Mouse (Mus musculus) testis, adult 2 months (tissue): ENCODE measurements around the gene Gm5142. TPM values are rescaled to one million over a fixed set of nuclear protein-coding genes. Genes with fewer than 3 reads are reported as not detected.
A peak's percentile ranks its signal among the peaks of the same experiment; 100 is the strongest.

Source experiments
- H3K27ac ChIP-seq: fragments of 200-500 bp; 2 replicates; pipeline ENCODE4 v1.5.1; 2012; ENCODE audit warnings: low read depth, low read length; ENCODE audit not compliant: control insufficient read depth, insufficient read depth
- H3K27me3 ChIP-seq: fragments of 200-500 bp; 2 replicates; pipeline ENCODE4 v1.6.1; 2012; ENCODE audit warnings: mild to moderate bottlenecking, low read length, moderate library complexity; ENCODE audit not compliant: control insufficient read depth, insufficient read depth
- H3K36me3 ChIP-seq: fragments of 200-500 bp; 2 replicates; pipeline ENCODE4 v1.6.1; 2012; ENCODE audit warnings: mild to moderate bottlenecking, low read length; ENCODE audit not compliant: control insufficient read depth, insufficient read depth
- H3K4me1 ChIP-seq: fragments of 200-500 bp; 2 replicates; pipeline ENCODE4 v1.6.1; 2012; ENCODE audit warnings: low read length; ENCODE audit not compliant: control insufficient read depth, insufficient read depth
- H3K4me3 ChIP-seq: fragments of 200-500 bp; 2 replicates; pipeline ENCODE4 v1.5.1; 2012; ENCODE audit warnings: low read depth, mild to moderate bottlenecking, low read length, moderate library complexity, mixed read lengths; ENCODE audit not compliant: control insufficient read depth
- CTCF ChIP-seq: fragments of 200-500 bp; IDR thresholded peaks from 2 replicates; pipeline ENCODE4 v1.5.1; 2012; ENCODE audit warnings: low read depth, mild to moderate bottlenecking, inconsistent platforms, low read length, moderate library complexity; ENCODE audit not compliant: control insufficient read depth, insufficient read depth, insufficient replicate concordance
- POLR2A ChIP-seq: fragments of 200-500 bp; IDR thresholded peaks from 2 replicates; pipeline ENCODE4 v1.6.1; 2012; ENCODE audit warnings: low read depth, mild to moderate bottlenecking, inconsistent platforms, low read length, moderate library complexity; ENCODE audit not compliant: control insufficient read depth
- polyA plus RNA-seq: library from polyadenylated mRNA; depleted of rRNA; stranded (reverse); fragments of >200 nt; gene quantifications from 2 replicates; pipeline ENCODE4 v1.2.3, GENCODE M21; 2012; rRNA removed

Gene Gm5142
- polyA plus RNA-seq, 1 experiment = 779 TPM

GRCm38 (mm10) chr14:59142793-59143192 is 35.8 kb downstream of the Gm5142 start, which contains the start of gene 1700129C05Rik:
Gene 1700129C05Rik (minus strand): TSS chr14:59142893.
- H3K36me3 ChIP-seq = peaks cover 3% of the 10 kb centered on the region
- H3K27me3 ChIP-seq = no peaks in the 10 kb centered on the region
- H3K4me1 ChIP-seq = no peaks in the 10 kb centered on the region
- peak within 1 kb of the TSS; percentile 93 for H3K27ac ChIP-seq
- TF ChIP-seq CTCF = no peak
- TF ChIP-seq POLR2A = peak; percentile 82; the same call in 1 of the 2 replicates
- H3K4me3 ChIP-seq = peak within 1 kb of the TSS; percentile 94

- Histone ChIP-seq H3K4me3 (no peak overlapping the region), H3K27me3 (no peaks in the 10 kb centered on the region), H3K4me1 (no peaks in the 10 kb centered on the region), H3K27ac (no peak overlapping the region), H3K36me3 (no peaks in the 10 kb centered on the region)
- TF ChIP-seq CTCF (no peak), POLR2A (no peak)
Measured at GRCm38 (mm10) chr14:59114281-59114680, 64.3 kb downstream of the Gm5142 start.

Other genes starting within 250 kb of the Gm5142 start
- 463 and 718 TPM in 2 replicates for gene 1700129C05Rik, start 35.9 kb downstream of the Gm5142 start, polyA plus RNA-seq
- 4.9 and 5.6 TPM in 2 replicates for gene Rcbtb1, start 22.5 kb upstream of the Gm5142 start, polyA plus RNA-seq
- gene Gm6904, start 81.5 kb upstream of the Gm5142 start, polyA plus RNA-seq = not detected in 2 replicates
- 0.07 and 0.14 TPM in 2 replicates for gene Phf11a, start 118.8 kb upstream of the Gm5142 start, polyA plus RNA-seq
- gene Phf11b, start 162.6 kb upstream of the Gm5142 start, polyA plus RNA-seq = not detected in 2 replicates
- 0.84 and 0.88 TPM in 2 replicates for gene Phf11d, start 186.7 kb upstream of the Gm5142 start, polyA plus RNA-seq
- 0.75 and 0.76 TPM in 2 replicates for gene Phf11c, start 216.6 kb upstream of the Gm5142 start, polyA plus RNA-seq